Mouse (Mus musculus) kidney, postnatal 0 days (tissue): ENCODE data around the gene Mybpc3. TPM values are rescaled to one million over a fixed set of nuclear protein-coding genes. Genes with fewer than 3 reads are reported as not detected.

Experiments used
- ATAC-seq: fragments of 200-750 bp; cut with Nextera tagmentation; replicated peaks from 2 replicates; pipeline ENCODE4 v1.8.0; 2017; ENCODE audit warnings: low read depth, moderate number of reproducible peaks, moderate TSS enrichment, moderate library complexity; ENCODE audit not compliant: low FRiP score
- DNase-seq: peaks from one replicate; pipeline ENCODE4 v3.0.0-alpha.2; 2016; ENCODE audit warnings: low spot score
- H3K27ac ChIP-seq: fragments of 300-500 bp; sonication (generic); 2 replicates; pipeline ENCODE4 v1.5.1; 2014; ENCODE audit warnings: mild to moderate bottlenecking
- H3K27me3 ChIP-seq: fragments of 300-500 bp; sonication (generic); 2 replicates; pipeline ENCODE4 v1.6.1; 2014; ENCODE audit warnings: low read length, mixed read lengths; ENCODE audit not compliant: insufficient read depth
- H3K36me3 ChIP-seq: fragments of 300-500 bp; sonication (generic); 2 replicates; pipeline ENCODE4 v1.6.1; 2014; ENCODE audit warnings: low read length, mixed read lengths; ENCODE audit not compliant: insufficient read depth
- H3K4me1 ChIP-seq: fragments of 300-500 bp; sonication (generic); replicated peaks from 2 replicates; pipeline ENCODE4 v1.6.1; 2014; ENCODE audit warnings: antibody characterized with exemption, low read length, mixed read lengths; ENCODE audit not compliant: insufficient read depth
- H3K4me2 ChIP-seq: fragments of 300-500 bp; sonication (generic); 2 replicates; pipeline ENCODE4 v1.6.1; 2014; ENCODE audit warnings: mild to moderate bottlenecking, low read length, moderate library complexity, mixed read lengths
- H3K4me3 ChIP-seq: fragments of 300-500 bp; sonication (generic); replicated peaks from 2 replicates; pipeline ENCODE4 v1.5.1; 2014; ENCODE audit warnings: low read depth, low read length
- H3K9ac ChIP-seq: fragments of 300-500 bp; sonication (generic); 2 replicates; pipeline ENCODE4 v1.6.1; 2014; ENCODE audit warnings: low read depth, low read length
- H3K9me3 ChIP-seq: fragments of 300-500 bp; sonication (generic); replicated peaks from 2 replicates; pipeline ENCODE4 v1.6.1; 2016; ENCODE audit warnings: low read length, inconsistent platforms, mixed read lengths
- CTCF ChIP-seq: IDR thresholded peaks from 2 replicates; pipeline ENCODE4 v1.5.1; 2016; ENCODE audit warnings: antibody characterized with exemption, low read depth, mild to moderate bottlenecking, moderate library complexity
- WGBS: fragments of 180-500 bp; shearing (Covaris S2); extraction: QIAGEN DNeasy Blood & Tissue Kit; methylation state at CpG from one replicate; pipeline ENCODE4 v1.1.7; 2014; 5-methylcytosine and 5-hydroxymethylcytosine counted together
- polyA plus RNA-seq: library from polyadenylated mRNA; unstranded; fragments of >200 nt; fragmentation: Nextera tagmentation; extraction: Ambion mirVana; gene quantifications from 2 replicates; pipeline ENCODE4 v1.2.1, GENCODE M21; 2015

The Mybpc3 gene
- polyA plus RNA-seq, 1 experiment from 2014 or later = 0.13 TPM

GRCm38 (mm10) chr2:91125101-91125500 lies 7.2 kb downstream of the Mybpc3 start:
- WGBS = 82% methylated on average over 10 of the region's 10 CpGs
- H3K36me3 ChIP-seq = no peaks in the 10 kb centered on the region

GRCm38 (mm10) chr2:91128761-91129160 lies 10.8 kb downstream of the Mybpc3 start:
- Histone ChIP-seq H3K9me3 (no peaks in the 10 kb centered on the region), H3K27me3 (no peaks in the 10 kb centered on the region), H3K9ac (no peak overlapping the region), H3K4me1 (no peaks in the 10 kb centered on the region), H3K27ac (no peak overlapping the region), H3K4me3 (no peak overlapping the region), H3K36me3 (no peaks in the 10 kb centered on the region), H3K4me2 (no peak overlapping the region)
- TF ChIP-seq CTCF = no peak
- WGBS = 82% methylated on average over 5 of the region's 5 CpGs
- DNase-seq = no peak
- no peak for ATAC-seq

More at GRCm38 (mm10) chr2:91125101-91125500, 7.2 kb downstream of the Mybpc3 start:
- Histone ChIP-seq H3K27me3 (no peaks in the 10 kb centered on the region), H3K27ac (no peak overlapping the region), H3K9me3 (no peaks in the 10 kb centered on the region), H3K4me1 (no peaks in the 10 kb centered on the region), H3K4me3 (no peak overlapping the region), H3K9ac (no peak overlapping the region), H3K4me2 (no peak overlapping the region)
- ATAC-seq = no peak
- no peak for TF ChIP-seq CTCF
- no peak for DNase-seq

GRCm38 (mm10) chr2:91130126-91130525 lies 12.2 kb downstream of the Mybpc3 start:
- no peak overlapping the region for H3K9ac ChIP-seq
- no peaks in the 10 kb centered on the region for H3K27me3 ChIP-seq
- TF ChIP-seq CTCF = no peak
- H3K4me1 ChIP-seq = no peaks in the 10 kb centered on the region
- WGBS = 86% methylated on average over 6 of the region's 6 CpGs
- H3K4me3 ChIP-seq = no peak overlapping the region
- ATAC-seq (no peak), DNase-seq (no peak)
- no peaks in the 10 kb centered on the region for H3K9me3 ChIP-seq
- H3K36me3 ChIP-seq = no peaks in the 10 kb centered on the region
- no peak overlapping the region for H3K4me2 ChIP-seq
- H3K27ac ChIP-seq = no peak overlapping the region

- Histone ChIP-seq H3K27me3 (no peaks in the 10 kb centered on the region), H3K27ac (no peak overlapping the region), H3K4me2 (no peak overlapping the region), H3K9ac (no peak overlapping the region), H3K9me3 (no peaks in the 10 kb centered on the region), H3K4me3 (no peak overlapping the region), H3K36me3 (no peaks in the 10 kb centered on the region), H3K4me1 (no peaks in the 10 kb centered on the region)
- TF ChIP-seq CTCF = no peak
- WGBS = 91% methylated on average over 15 of the region's 15 CpGs
- no peak for DNase-seq
- ATAC-seq = no peak
Measured at GRCm38 (mm10) chr2:91131251-91131650, 13.3 kb downstream of the Mybpc3 start.

GRCm38 (mm10) chr2:91132035-91132434 lies 14.1 kb downstream of the Mybpc3 start:
- Histone ChIP-seq H3K9ac (no peak overlapping the region), H3K4me3 (no peak overlapping the region), H3K27ac (no peak overlapping the region), H3K4me2 (no peak overlapping the region), H3K36me3 (no peaks in the 10 kb centered on the region), H3K4me1 (no peaks in the 10 kb centered on the region), H3K9me3 (no peaks in the 10 kb centered on the region), H3K27me3 (no peaks in the 10 kb centered on the region)
- 67% methylated on average over 3 of the region's 3 CpGs for WGBS
- no peak for ATAC-seq
- no peak for TF ChIP-seq CTCF
- DNase-seq = no peak

GRCm38 (mm10) chr2:91136513-91137412 lies 18.8 kb downstream of the Mybpc3 start:
- WGBS = 75% methylated on average over 11 of the region's 11 CpGs
- no peaks in the 10 kb centered on the region; the same call in 1 of the 2 replicates for H3K36me3 ChIP-seq
- no peak for TF ChIP-seq CTCF
- no peak overlapping the region for H3K9ac ChIP-seq
- H3K4me2 ChIP-seq = no peak overlapping the region
- ATAC-seq (no peak), DNase-seq (no peak)
- no peaks in the 10 kb centered on the region for H3K27me3 ChIP-seq
- no peak overlapping the region for H3K27ac ChIP-seq
- no peak overlapping the region for H3K4me3 ChIP-seq
- H3K9me3 ChIP-seq = no peaks in the 10 kb centered on the region
- no peaks in the 10 kb centered on the region for H3K4me1 ChIP-seq

GRCm38 (mm10) chr2:91137481-91137880 lies 19.5 kb downstream of the Mybpc3 start:
- Histone ChIP-seq H3K9ac (no peak overlapping the region), H3K27ac (no peak overlapping the region), H3K4me2 (no peak overlapping the region), H3K27me3 (no peaks in the 10 kb centered on the region), H3K9me3 (no peaks in the 10 kb centered on the region), H3K4me1 (no peaks in the 10 kb centered on the region), H3K36me3 (no peaks in the 10 kb centered on the region; the same call in 1 of the 2 replicates), H3K4me3 (no peak overlapping the region)
- no peak for ATAC-seq
- no peak for TF ChIP-seq CTCF
- DNase-seq = no peak
- 85% methylated on average over 6 of the region's 6 CpGs for WGBS
